Mouse (Mus musculus): Measurements from ENCODE around the gene Ifitm2.
"Not testable (repeated sequence)": the region's sequence is repeated elsewhere in the genome, so short reads cannot be mapped to it uniquely, and the experiment has no call there.

The Ifitm2 gene

DNA sequence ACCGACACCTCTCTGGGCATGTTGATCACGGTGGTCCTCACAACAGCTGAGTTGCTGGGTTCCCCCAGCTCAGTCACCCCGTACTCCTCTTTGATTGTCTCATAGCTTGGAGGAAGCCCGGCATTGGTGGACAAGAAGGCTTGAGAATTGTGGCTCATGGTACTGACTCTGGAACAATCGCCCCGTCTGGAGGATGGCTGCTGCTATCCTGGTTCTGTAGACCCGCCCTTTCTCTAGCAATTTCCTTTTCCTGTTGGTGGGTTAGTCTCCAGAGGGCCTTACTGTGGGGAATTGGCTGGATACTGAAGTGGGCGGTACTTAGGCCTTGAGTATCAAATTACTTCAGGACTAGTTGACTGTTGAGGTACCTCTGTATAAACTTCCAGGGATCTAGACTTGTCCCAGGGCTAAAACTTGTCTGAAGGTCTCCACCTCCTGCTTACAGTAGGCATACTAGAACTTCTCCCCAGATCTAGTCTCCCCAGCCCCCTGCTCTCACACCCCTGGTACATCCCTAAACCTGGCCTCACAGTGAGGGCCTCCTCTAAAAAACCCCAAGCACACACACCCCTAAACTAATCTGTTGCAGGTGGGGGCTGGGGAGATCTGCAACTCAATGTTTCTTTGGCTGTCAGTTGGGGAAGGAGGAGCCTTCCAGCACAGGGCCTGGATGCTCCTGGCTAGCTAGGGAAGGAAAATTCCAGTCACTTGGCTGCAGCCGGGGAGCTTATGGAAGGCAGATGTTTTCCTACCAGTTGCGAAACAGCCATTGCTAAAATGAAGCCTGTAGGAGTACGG, at the start of gene Ifitm2, which contains the start of gene Gm45717:
Ifitm2 (minus strand) TSS at position 230 of the 798 bp plus-strand sequence.
Gm45717 (minus strand) TSS at position 180 of the 798 bp plus-strand sequence.
- peak; percentile 89 for DNase-seq (ENCODE audit: low read depth, low spot score)

DNA sequence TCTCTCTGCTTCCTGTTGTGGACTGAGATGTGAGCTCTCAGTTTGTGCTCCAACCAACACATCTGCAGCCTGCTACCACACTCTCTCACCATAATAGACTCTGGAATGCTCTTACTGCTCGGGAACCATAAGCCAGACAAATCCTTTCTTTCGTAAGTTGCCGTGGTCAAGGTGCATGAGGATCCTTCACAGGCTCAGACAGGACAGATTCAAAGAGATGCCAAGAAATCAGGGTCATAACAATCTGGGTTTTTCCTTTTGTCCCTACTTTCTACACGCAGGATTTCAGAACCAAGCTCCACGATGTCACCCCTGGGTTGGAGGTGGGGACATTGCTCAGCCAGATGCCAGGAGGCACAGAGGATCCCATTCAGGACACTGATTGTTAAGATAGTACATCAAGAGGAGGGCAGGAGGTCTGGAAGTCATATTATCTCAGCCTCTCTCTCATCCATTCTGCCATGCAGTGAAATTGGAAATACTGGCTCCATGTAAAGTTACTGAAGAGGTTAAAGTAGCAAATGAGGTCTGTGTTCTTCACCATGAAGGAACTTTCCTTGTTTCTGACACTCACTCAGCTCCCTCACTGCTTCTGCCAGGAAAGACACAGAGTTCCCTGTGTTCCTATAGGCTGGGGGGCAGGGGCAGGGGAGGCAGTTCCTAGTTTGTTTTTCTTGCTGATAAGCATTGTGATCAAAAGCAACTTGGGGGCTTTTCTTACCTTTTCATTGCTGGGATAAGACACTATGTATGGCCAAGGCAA, 47.6 kb upstream of the Ifitm2 start:
- DNase-seq (ENCODE audit: low read depth, low spot score) = no peak

DNA sequence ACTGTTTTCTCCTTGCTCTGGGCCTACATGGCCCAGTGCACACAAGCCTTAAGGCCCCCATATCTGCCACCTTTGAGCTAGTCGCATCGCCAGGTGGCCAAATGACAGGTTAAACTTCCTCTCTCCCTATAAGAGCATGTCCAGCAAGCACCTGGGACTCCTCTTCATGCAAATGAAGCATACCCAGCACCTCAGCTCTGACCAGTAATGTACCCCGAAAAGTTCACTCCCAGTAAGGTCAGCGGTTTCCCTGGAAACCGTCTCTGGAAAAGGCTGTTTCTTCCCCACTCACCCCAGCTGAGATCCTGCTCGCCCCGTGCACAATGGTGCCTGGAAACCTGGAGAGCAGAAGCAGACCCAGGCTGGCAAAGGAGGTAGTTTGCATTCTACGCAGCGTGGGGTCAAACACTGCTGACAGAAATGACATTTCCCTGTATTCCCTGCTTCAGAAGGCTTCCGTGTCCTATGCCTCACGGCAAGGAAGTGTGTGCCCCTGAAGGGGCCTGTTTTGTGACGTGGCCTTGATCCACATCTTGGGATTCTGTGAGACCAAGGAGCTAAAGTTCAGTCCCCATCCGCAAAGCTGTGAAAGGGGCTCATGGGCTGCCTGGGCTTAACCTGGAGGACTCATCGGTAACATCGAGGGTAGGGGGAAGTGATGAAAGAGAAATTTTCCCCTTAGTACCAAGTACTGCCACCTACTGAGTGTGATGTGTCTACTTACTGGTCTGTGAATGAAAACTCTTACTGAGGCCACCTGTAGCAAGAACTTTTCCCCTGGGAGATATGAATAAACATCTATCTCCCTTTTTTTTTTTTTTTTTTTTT, 45.3 kb upstream of the Ifitm2 start:
- no peak for DNase-seq (ENCODE audit: low read depth, low spot score)

DNA sequence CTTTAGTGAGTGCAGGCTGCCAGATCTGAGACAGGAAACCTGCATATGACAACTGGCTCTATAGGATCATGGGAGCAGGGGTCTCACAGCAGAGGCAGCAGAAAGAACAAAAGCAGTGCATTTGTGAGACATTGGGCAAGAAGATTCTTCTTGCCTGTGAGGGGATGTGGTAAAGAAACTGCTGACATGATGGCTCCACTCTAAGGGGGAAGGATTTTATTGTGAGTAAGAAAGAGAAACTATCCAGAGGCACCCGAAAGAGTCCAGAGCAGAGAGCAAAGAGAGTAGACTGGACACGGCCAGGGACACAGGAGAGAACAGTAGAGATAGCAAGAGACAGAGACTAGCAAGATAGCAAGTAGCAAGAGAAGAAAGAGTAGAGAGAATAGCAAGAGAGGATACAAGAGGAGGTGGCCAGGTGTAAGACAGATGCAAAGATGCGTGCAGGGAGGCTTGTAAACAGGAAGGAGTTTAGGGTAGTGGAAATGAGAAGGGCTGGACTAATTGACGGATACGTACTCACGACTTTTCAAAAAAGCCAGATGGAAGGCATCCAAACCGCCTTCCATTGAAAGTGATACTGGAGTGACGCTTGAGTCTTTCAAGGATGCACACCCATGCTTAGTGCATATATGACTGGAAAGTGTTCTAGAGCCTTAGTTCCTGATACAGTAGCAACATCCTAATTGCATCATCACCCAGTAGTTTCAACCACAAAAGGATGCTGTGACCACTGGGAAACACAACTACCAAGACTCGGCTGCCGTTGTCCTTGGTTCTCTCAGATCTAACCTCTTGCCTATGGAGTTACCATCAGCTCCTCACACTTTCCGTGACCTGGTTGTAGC, 43.3 kb upstream of the Ifitm2 start:
- no peak for DNase-seq (ENCODE audit: low read depth, low spot score)

DNA sequence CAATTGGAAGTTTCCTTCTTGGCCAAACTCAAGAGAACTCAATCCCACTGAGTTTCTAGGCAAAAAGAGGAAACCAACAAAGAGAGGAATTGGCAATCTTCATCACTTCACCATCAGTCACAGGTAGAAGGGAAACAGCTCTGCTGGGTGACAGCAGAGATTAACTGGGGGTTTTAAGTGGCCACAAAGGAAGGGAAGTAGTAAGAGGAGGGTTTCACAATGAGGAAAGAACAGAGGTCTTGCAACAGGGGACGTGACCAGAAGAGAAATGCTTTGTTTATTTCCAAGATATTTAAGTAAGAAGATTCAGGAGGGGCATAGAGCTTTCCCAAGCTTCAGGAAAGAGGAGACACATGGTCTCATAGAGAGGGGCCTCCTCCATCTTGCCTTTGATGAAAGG, 42.0 kb upstream of the Ifitm2 start:
- no peak for DNase-seq (ENCODE audit: low read depth, low spot score)

DNA sequence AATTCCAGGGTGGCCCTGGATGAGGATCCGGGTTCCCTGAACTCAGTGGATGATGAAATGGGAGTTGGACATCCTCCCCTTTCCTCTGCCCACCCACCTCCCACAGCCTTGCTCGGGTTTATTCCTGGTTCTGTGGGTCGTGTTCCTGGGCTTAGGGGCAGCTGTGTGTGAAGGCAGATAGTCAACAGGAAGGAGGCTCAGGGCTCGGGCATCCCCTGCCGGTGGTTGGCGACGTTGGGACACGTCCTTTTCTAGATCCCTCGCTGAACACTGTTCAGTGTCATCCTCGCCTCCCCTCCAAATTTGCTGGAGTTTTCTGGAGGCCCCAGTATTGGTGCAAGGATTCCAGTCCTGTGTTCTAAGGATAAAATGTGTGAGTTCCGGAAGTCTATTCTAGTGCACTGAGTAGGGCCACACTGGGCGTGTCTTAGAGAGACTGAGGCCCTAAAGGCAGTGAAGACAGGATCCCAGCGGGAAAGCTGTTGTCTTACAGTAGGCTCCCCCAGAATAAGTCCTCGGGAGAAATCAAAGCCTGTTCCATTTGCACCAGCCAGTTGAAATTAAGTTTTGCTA, 35.4 kb upstream of the Ifitm2 start:
- DNase-seq (ENCODE audit: low read depth, low spot score) = no peak

DNA sequence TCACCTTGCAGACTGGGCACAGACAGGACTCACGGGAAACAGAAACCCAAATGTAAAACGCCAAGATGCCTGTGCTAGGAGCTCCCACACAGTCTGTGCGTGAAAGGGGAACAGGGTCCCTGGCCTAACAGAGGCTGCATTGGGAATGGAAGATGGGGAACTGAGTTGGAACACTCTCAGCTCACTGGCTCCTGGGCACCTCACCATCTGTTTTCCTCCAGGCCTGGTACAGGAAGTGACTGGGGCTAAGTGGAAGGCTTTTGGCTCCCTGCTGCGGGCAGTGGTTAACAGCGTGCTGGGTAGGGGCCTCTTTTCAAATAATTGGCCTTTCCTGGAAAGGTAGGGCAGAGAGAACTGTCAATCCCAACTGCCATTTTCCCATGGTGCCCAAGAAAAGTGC, 34.8 kb upstream of the Ifitm2 start:
- no peak for DNase-seq (ENCODE audit: low read depth, low spot score)

DNA sequence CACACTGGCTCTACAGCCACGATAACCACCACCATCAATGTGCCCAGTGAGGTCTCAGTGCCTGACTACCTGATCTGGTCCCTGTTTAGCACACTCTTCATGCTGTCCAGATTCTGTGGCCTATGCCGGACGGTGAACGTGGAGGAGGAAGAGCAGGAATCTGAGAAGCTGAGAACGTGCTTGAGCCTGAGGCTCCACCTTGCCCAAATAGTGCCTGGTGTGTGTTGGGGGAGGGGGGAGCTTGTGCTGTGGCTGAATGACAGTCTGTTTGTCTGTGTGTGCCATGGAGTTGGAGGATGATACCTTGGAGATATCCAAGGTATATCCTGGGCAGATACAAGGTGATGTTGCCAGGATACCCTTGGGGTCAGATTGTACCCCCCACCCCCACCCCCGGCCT, 34.4 kb upstream of the Ifitm2 start:
- DNase-seq (ENCODE audit: low read depth, low spot score) = no peak

DNA sequence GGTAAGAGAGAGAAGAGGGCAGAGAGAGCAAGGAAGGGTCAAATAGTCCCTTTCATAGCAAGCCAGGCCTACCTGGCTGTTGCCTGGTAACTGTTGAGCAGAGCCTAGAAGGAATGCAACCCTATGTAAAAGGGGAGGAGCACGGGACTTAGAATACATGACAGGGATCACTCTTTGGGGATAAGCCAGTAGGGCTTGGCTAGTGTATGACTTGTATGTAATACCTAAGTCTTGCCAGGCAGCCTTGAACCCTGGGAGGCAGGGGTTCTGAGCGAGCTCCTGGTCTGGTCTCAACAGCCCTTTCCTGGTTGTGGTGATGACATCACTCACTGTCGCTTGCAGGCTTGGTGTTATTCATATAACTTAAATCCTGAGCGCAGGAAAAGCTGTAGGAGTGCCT, 33.2 kb upstream of the Ifitm2 start:
- DNase-seq (ENCODE audit: low read depth, low spot score) = no peak

DNA sequence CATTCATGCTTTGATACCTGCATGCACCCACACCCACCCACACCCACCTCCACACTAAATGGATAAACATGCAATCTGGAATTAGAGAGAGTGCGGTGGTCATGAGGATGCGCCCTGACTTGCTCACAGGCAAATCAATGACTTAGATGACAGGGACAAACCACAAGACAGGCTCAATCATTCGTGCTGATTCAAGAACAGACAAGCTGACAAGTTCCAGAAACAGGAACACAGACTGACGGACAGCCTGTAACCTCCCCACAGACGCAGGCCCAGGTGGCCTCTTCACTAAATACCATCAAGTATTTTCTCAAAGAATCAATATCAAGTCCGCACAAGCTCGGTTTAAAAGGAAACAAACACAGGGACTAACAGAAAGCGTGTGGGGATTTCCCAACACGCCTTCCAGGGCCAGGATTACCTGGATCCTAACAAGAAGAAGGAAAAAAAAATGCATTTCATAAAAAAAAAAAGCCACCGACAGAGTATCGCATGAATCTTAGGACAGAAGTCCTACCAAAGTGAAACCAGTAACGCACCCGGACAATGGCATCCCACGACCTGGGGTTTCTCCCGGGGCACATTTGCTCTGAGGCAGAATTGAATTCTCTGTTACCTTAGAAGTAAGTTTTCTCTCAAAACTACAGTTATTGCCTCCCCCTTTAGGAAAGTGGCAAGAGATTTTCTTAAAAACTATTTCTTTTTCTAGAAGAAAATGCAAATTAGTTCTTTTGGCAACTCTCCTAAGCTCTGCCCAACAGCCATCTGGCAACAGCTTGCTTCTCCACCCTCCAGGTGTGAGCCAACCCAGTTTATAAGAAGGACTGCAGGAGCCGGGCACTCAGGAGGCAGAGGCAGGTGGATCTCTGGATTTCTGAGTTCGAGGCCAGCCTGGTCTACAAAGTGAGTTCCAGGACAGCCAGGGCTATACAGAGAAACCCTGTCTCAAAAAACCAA, 31.7 kb upstream of the Ifitm2 start:
- no peak for DNase-seq (ENCODE audit: low read depth, low spot score)

DNA sequence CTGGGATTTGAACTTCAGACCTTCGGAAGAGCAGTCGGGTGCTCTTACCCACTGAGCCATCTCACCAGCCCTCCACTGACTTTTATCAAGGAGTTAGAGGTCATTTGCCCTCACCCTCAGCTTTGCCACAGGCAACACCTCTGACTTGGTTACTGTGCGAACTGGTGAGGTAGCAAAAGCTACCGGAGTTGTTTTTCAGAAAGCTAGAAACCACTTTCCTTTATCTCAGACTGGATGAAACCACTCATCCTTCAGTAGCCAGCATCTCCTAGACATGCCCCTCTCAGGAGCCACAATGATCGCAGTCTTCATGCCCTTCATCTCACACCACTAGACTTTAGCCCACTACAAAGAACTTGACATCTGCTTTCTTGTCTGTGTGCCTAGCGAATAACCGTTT, 27.2 kb upstream of the Ifitm2 start:
- DNase-seq (ENCODE audit: low read depth, low spot score) = no peak

DNA sequence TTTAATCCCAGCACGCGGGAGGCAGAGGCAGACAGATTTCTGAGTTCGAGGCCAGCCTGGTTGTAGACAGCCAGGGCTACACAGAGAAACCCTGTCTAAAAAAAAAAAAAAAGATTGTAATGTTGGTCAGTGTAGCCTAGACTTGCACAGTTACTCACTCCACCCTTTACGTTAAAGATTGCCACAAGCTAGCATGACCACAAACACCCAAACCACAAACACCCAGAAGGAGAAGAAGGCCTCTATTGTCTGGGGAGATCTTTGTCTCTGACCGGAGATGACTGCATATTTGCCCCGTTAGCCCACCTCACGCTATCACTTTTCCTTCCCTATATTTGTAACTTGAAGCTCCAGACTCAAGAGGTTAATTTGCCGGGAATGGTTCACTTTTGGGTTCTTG, 25.9 kb upstream of the Ifitm2 start:
- DNase-seq (ENCODE audit: low read depth, low spot score) = no peak

DNA sequence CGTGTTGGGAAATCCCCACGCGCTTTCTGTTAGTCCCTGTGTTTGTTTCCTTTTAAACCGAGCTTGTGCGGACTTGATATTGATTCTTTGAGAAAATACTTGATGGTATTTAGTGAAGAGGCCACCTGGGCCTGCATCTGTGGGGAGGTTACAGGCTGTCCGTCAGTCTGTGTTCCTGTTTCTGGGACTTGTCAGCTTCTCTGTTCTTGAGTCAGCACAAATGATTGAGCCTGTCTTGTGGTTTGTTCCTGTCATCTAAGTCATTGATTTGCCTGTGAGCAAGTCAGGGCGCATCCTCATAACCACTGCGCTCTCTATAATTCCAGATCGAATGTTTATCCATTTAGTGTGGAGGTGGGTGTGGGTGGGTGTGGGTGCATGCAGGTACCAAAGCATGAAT, 20.9 kb upstream of the Ifitm2 start:
- not testable (repeated sequence) for DNase-seq (ENCODE audit: low read depth, low spot score)

DNA sequence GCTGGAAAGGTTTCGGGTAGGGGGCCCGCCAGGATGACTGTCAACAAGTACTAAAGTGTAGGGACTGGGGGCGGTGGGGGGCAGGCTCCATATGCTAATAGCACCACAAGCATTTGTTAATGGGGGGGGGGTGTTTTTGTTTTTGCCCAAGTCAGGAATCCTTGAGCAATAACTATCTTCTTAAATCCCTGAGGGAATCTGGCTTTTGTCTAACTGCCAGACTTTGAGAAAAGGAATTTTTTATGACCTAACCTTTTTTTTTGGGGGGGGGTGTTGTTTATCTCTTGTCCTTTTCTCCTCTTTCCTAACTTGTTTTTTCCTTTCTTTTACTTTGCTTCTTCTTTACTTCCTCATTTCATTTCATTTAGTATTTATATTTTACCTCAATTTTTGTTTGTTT, 19.7 kb upstream of the Ifitm2 start:
- DNase-seq (ENCODE audit: low read depth, low spot score) = no peak

DNA sequence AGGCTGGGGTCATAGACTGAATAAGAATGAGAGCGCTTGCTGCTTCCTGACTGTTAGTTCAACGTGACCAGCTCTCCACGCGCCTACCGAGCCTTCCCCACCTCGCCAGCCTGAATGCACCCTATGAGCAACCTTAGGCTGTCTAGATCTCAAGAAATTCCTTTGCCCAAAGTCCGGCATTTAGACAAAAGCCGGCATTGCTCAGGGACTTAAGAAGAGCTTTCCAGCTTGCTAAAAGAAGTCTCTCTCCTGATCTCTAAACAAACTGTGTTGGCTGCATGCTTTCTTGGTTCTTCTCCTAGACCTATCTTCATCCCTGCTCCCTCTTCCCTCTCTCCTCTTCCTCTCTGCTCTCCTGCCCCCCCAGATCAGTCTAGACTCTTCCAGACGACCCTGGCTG, 19.2 kb upstream of the Ifitm2 start:
- DNase-seq (ENCODE audit: low read depth, low spot score) = no peak

DNA sequence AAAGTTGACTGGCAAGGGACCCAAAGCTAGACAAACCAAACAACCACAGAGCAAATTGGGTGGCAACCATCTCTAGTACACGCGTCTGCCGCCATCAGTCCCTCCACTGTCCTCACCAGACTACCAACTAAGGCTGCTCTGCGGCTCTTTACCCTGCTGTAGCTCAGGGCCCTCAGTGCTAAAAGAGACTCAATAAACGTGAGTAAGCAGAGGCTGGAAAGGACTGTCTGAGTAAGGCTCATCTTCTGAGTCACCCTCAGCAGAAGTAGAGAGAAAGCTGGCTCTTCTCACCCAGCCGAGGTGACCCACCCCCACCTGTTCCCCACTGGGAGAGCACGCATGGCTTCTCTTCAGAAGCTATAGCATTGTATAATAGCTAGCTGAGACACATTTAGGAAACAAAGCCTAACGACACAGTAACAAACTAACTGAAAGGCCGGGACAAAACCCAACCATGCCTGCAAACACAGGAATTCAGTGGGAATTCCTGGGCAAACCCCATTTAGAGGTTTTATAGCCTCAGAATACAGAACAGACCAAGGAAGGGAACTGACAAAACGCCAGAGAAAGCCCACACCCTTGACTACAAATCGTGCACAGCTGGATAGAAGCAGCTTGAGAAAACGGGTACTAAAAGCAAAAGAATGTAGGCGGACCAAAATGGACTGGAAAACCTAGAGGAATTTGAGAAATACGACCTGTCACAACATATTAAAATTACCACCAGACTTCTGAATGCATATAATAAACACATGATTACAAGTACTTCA, 17.8 kb upstream of the Ifitm2 start:
- no peak for DNase-seq (ENCODE audit: low read depth, low spot score)

DNA sequence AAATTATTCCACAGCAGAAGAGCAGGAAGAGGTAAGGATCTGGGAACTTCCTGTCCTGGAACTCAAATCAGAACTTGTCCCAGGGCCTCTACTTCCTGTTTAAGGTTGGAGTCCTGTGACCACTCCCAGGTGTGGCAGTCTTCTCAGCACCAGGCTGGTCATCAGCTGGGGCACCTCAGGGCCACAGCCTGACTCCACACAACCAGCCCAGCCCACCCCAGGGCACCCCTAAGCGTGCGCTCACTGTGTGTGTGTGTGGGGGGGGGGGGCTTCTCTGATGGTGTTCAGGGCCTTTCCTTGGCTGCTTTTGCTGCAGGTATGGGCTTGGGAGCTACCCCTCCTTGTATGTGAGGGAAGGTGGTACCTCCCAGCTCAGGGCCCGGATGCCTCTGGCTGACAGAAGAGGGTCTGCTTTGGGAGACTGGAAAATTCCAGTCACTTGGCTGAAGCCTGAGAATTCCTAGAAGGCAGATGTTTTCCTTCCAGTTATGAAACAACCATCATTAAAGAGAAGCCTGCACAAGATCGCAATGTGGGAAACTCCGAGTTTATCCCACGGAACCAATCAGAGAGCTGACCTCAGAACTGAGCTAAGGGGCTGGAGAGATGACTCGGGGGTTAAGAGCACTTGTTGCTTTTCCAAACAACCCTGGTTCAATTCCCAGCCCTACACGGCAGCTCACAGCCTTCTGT, 15.8 kb upstream of the Ifitm2 start:
- DNase-seq (ENCODE audit: low read depth, low spot score) = no peak

DNA sequence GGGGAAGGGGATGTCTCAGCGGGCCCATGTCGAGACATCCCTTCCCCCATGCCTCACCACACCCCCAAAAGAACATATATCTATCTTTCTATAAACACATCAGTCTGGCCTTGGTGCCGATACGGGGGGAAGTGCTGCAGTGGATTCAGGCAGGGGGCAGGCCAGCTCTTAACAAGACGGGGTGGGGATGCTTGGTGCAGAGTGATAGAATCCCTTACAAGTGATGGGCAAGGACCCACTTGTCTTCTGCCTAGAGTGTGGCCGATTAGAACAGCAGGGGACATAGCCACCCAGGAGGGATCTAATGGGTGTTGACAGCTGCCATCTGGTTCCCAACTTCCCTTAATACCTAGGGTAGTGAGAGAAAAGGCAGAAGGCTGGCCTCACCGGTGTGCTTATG, 15.1 kb upstream of the Ifitm2 start:
- no peak for DNase-seq (ENCODE audit: low read depth, low spot score)

All from forelimb bud, embryonic 11.5 days (tissue).